Mouse (Mus musculus): Measurements from ENCODE around the gene Fam76a.
"Not testable (repeated sequence)": the region's sequence is repeated elsewhere in the genome, so short reads cannot be mapped to it uniquely, and the experiment has no call there.

Fam76a gene

GRCm38 (mm10) chr4:132944106-132944505 lies 21.7 kb upstream of the Fam76a start:
- no peak for DNase-seq

GRCm38 (mm10) chr4:132943088-132943487 lies 20.7 kb upstream of the Fam76a start:
- DNase-seq = no peak

GRCm38 (mm10) chr4:132941012-132941729 lies 18.8 kb upstream of the Fam76a start:
- no peak for DNase-seq

GRCm38 (mm10) chr4:132939421-132940127 lies 17.2 kb upstream of the Fam76a start:
- DNase-seq = peak; percentile 54

GRCm38 (mm10) chr4:132938181-132938941 lies 16.0 kb upstream of the Fam76a start:
- no peak for DNase-seq

- DNase-seq = no peak
Observed at GRCm38 (mm10) chr4:132934639-132935038, 12.3 kb upstream of the Fam76a start.

GRCm38 (mm10) chr4:132932752-132933404 lies 10.5 kb upstream of the Fam76a start:
- no peak for DNase-seq

- DNase-seq = peak; percentile 43
Observed at GRCm38 (mm10) chr4:132930784-132931183, 8.4 kb upstream of the Fam76a start.

GRCm38 (mm10) chr4:132926520-132926919 lies 4.2 kb upstream of the Fam76a start:
- not testable (repeated sequence) for DNase-seq

- DNase-seq = no peak
Observed at GRCm38 (mm10) chr4:132922061-132922530, 262 bp downstream of the Fam76a start.

GRCm38 (mm10) chr4:132921488-132921887 lies 870 bp downstream of the Fam76a start:
- DNase-seq = no peak

GRCm38 (mm10) chr4:132920171-132920570 lies 2.2 kb downstream of the Fam76a start:
- no peak for DNase-seq

GRCm38 (mm10) chr4:132918493-132918892 lies 3.9 kb downstream of the Fam76a start:
- DNase-seq = not testable (repeated sequence)

GRCm38 (mm10) chr4:132912156-132912555 lies 10.2 kb downstream of the Fam76a start:
- DNase-seq = no peak

- DNase-seq = no peak
Observed at GRCm38 (mm10) chr4:132905843-132906360, 16.5 kb downstream of the Fam76a start.

- no peak for DNase-seq
Observed at GRCm38 (mm10) chr4:132904765-132905309, 17.5 kb downstream of the Fam76a start.

- no peak for DNase-seq
Observed at GRCm38 (mm10) chr4:132904071-132904470, 18.3 kb downstream of the Fam76a start.

GRCm38 (mm10) chr4:132898197-132898596 lies 24.2 kb downstream of the Fam76a start:
- no peak for DNase-seq

GRCm38 (mm10) chr4:132894402-132894801 lies 28.0 kb downstream of the Fam76a start:
- DNase-seq = no peak

- no peak for DNase-seq
Observed at GRCm38 (mm10) chr4:132884844-132885374, 37.4 kb downstream of the Fam76a start.

- DNase-seq = peak; percentile 86
Observed at GRCm38 (mm10) chr4:132884064-132884843, 38.1 kb downstream of the Fam76a start, which contains the start of gene Stx12. TSS of gene Stx12 (minus strand) at chr4:132884509.
